Mouse (Mus musculus): ENCODE results near the gene 2810459M11Rik. TPM values are rescaled to one million over a fixed set of nuclear protein-coding genes. Genes with fewer than 3 reads are reported as not detected.
"Not testable (repeated sequence)": the region's sequence is repeated elsewhere in the genome, so short reads cannot be mapped to it uniquely, and the experiment has no call there.

The 2810459M11Rik gene
- 1 to 10 TPM; 8.9 to 9.8 TPM for total RNA-seq (2021)
- long read RNA-seq, experiment 1, transcript 2810459M11Rik-201 (3 exons, 1,225 nt) = major isoform, 12 of 18 reads
- long read RNA-seq, experiment 1, transcript 2810459M11Rik-202 (3 exons, 3,331 nt) = minor isoform, 5 of 18 reads
- long read RNA-seq, experiment 1, partial matches to known transcripts = 0 of 18 reads
- long read RNA-seq, experiment 1, other reads (novel, unspliced or antisense) = 1 of 18 reads
- long read RNA-seq, experiment 2, transcript 2810459M11Rik-202 (3 exons, 3,331 nt) = minor isoform, 6 of 24 reads
- long read RNA-seq, experiment 2, transcript 2810459M11Rik-201 (3 exons, 1,225 nt) = major isoform, 16 of 24 reads
- long read RNA-seq, experiment 2, partial matches to known transcripts = 0 of 24 reads
- long read RNA-seq, experiment 2, other reads (novel, unspliced or antisense) = 2 of 24 reads

- peak in 1 of 2 experiments; percentile 38 for DNase-seq (ENCODE audit: low spot score in 2 of 2)
These were observed at the start of gene 2810459M11Rik for GRCm38 (mm10) chr1:86045848-86046805. Gene 2810459M11Rik, plus strand, starts transcription at chr1:86045863.

DNA sequence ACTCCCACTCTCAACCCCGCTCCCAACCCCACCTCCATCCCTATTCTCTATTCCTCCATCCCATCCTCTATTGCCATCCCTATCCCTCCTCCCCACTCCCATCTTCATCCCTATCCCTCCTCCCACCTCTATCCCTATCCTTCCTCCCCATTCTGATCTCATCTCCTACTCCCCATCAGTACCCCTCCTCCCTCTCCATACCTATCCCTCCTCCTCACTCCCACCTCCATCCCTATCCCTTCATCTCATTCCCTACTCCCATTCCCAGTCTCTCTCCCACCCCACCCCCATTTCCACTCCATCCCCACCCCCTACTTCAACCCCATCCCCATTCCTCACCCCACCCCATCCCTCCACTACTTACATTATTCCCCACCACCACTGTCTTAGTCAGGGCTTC lies 48.4 kb upstream of the 2810459M11Rik start:
- no peak for DNase-seq (ENCODE audit: low spot score in 2 of 2)

DNA sequence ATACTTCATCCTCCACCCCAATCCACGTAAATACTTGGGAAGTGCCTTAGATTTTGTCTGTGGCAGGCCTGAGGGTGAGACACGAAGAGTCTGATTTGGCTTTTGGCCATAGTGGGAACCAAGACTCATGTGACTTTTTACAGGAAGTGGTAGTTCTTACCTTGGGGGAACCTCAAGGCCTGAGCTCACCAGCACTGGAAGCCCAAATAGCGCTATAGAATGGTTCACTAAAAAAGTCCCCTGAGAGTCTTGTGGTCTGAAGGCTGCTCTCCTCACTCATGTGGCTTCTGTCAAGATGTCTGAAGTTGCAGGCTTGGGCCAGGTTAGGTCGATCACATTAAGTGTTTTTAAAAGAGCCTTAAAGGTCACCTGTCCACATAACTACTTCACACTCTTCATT lies 47.7 kb upstream of the 2810459M11Rik start:
- DNase-seq (ENCODE audit: low spot score in 2 of 2) = no peak

DNA sequence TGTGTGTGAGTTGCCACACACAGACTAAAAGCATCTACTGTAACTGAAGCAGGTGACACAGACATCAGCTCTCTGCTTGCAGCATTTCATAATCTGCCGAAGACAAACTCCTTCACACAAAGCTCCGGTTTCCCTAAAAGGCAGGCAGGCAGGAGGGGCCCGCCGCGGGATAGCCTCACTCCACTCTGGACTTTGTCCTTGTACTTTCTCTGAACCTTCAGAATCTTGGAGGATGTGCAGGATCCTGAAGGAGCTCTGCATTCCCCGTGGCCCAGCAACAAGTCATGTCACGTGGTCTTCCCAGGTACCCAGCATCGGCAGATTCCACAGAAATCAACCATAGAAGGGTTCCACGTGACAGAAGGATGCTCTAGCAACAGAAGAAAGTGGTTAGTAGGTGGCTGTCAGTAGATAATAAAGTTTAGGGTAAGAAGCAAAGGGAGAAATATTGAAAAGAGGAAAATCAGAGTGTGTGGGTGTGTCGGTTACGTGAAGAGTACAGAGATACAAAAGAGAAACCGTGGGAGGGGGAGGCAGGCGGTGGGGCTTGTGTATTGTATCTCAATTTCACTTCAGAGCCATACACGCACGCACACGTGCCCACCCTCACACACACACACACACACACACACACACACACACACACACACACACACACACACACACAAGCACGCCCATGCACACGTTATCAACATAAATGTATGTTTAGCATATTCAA lies 45.7 kb upstream of the 2810459M11Rik start:
- DNase-seq (ENCODE audit: low spot score in 2 of 2) = no peak

DNA sequence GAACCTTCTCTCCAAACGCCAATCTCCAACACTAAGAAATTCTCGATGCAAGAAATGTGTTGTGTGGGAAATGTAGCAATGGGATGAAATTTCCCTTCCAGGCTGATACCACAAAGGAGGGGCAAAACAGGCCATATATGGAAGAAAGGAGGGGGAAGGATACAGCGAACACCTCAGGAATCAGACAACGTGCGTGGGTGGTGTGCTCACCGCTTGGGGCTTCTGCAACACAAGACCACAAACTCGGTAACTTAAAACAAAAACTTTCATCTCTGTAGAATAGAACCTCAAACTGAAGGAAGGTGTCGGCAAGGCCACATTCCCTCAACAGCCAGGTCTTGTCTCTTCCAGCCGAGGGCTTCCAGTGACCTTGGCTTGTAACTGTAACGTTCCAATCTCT lies 40.1 kb upstream of the 2810459M11Rik start:
- DNase-seq (ENCODE audit: low spot score in 2 of 2) = no peak

GRCm38 (mm10) chr1:86006040-86006439 lies 39.6 kb upstream of the 2810459M11Rik start:
- DNase-seq (ENCODE audit: low spot score in 2 of 2) = no peak

DNA sequence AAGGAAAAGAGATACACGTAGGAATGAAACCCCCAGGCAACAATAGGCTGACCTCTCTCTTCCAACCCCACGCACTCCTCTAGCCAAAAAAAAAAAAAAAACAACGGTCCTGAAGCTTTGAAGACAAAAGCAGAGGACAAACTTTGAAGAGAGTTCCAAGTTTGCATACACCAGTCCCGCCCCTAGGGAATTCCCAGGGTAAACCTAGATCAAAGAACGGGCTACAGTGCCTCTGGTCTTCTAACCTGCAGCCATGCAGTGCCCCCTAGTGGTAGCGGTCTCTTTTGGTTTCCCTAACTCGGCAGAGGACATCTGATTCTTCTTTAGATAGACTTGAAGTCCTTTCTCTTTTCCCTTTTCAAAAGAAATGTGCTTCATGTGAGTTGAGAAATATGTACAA lies 37.9 kb upstream of the 2810459M11Rik start:
- DNase-seq (ENCODE audit: low spot score in 2 of 2) = peak; percentile 87 to 94

DNA sequence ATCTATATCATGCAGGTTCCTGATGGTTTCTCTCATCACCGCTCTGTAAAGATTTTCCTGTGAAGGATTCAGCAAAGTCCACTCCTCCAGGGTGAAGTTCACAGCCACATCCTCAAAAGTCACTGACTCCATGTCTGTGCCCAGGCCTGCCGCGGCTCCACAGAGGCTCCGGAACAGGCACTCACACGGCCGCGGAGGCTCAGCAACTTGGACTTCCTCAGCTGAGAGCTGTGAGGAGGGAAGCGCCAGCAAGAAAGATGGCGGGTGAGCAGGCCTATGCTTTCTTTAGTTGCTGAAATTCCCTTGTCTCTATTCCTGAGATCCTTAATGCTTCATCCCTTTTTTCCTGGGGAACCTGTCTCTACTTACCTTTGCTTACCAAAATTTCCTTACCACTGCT lies 29.9 kb upstream of the 2810459M11Rik start:
- not testable (repeated sequence) for DNase-seq (ENCODE audit: low spot score in 2 of 2)

DNA sequence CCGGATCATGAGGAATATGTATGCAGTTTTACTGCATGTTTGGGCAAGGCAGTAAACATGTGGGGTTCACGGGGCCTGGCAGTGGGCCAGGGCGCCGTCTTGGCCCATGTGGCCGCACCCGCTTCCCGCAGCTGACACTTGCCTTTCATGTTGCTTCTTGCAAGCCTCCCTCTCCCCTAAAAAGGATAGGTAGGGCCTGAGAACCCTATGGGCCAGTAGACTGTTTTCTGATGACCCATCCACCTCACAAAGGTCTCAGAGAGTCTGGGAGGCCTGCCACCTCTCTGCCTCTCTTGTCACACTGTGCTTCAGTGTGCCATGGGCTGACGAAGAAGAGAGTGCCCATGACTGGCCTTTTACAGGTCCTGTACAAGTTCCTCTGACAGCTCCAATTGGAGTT lies 29.1 kb upstream of the 2810459M11Rik start, which contains the start of gene Spata3:
Spata3 (plus strand) TSS at position 301 of the 400 bp plus-strand sequence.
- no peak for DNase-seq (ENCODE audit: low spot score in 2 of 2)

DNA sequence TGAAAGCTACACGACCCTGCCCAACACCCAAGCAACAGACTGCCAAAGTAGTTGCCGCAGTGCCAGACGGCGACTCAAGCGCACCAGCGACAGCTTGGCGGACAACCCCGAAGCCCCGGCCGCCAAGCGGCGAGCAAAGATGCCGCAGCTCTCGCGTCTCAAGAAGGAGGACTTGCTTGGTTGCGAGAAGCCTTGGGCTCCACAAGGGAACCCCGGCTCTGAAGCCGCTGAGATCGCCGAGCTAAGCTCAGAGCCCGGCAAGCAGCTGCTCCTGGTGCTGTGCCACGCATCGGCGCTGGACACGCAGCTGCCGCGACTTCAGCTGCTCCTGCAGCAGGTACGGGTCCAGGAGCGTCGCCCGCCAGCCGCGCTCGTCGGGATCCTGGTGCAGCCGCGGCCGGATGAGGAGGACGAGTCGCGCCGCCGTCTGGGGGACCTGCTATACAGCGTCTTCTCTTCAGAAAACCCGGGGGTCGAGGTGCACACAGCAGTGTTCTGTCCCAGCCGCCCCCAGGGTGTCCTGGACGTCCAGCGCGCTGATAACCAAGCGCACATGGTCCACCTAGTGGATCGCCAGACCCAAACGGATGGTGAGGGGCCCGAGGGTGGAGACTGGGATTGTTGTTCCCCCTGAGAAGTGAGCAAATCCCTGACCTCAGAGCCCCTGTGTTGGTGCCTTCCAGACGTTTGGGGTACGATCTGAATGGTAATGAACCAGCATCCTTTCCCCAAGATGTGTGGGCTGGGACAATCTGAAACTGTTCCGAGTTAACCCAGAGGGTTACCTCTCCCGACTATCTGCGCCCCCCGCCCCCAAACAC lies 27.2 kb upstream of the 2810459M11Rik start:
- peak; percentile 78 to 79 for DNase-seq (ENCODE audit: low spot score in 2 of 2)

- no peak for DNase-seq (ENCODE audit: low spot score in 2 of 2)
These were observed 24.2 kb upstream of the 2810459M11Rik start for GRCm38 (mm10) chr1:86021365-86021989.

DNA sequence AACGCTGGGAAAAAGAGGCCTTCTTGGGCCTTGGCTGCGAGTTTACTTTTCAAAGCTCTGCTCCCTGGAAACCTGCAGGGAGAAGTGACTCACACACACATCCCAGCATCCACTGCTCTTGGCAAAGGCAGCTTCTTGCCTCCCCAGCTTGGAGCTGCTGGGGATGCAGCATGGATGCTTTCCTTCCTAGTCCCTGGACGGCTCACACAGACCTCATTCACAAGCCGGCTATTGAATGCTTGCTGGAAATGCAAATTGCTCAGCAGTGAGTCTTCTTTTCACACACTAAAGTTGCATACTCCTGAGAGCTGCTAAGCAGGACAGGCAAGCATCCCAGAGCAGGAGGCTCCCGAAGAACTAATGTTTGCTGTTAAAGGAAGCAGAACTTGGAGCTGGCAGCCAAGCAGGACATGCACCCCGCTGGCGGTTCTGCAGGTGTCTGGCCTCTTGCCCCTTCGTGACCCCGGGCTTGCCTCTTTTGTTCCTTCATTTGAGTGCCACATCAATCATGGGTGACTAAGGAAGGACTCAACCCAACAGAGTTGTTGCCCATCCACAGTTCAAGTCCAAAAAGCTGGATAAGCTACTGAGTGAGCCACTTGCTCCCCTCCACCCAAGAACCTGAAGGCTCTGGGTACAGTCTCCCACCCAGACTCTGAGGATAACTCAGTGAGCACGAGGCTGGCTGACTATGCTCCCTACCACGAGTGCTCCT lies 13.2 kb upstream of the 2810459M11Rik start:
- DNase-seq (ENCODE audit: low spot score in 2 of 2) = peak; percentile 50 to 83

GRCm38 (mm10) chr1:86038191-86038951 lies 7.3 kb upstream of the 2810459M11Rik start:
- no peak for DNase-seq (ENCODE audit: low spot score in 2 of 2)

DNA sequence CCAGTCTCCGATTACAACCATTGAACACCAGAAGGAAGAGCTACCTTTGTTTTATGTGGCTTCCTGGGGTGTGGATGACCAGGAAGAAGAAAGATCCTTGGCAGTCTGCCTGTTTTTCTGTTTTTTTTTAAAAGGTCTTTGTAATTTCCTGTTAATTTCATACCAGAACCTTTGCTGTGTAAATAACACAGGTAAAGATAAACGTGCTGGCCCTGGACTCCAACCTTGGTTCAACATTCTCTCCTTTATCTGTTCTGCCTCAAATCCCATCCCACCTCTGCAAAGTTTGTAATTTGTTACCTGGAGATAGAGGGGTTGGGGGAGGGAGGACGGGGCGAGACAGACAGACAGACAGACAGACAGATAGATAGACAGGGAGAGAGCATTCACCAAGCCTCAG lies 5.5 kb upstream of the 2810459M11Rik start:
- no peak for DNase-seq (ENCODE audit: low spot score in 2 of 2)

DNA sequence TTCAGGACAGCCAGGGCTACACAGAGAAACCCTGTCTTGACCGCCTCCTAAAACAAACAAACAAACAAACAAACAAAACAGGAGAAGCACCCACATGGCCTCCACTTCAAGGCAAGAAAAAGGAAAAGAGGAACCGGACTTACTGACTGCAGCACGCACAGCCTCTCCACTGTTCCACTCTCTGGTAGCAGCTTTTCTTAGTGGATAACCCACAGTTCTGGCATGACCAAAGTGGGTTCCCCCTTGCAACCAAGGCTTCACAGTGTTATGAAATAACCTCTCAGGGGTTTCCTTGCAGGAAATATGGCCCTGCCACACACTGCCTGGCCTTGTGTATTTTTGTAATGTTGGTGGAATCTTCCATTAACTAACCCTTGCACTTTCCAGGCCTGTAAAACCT lies 4.8 kb upstream of the 2810459M11Rik start:
- DNase-seq (ENCODE audit: low spot score in 2 of 2) = no peak

DNA sequence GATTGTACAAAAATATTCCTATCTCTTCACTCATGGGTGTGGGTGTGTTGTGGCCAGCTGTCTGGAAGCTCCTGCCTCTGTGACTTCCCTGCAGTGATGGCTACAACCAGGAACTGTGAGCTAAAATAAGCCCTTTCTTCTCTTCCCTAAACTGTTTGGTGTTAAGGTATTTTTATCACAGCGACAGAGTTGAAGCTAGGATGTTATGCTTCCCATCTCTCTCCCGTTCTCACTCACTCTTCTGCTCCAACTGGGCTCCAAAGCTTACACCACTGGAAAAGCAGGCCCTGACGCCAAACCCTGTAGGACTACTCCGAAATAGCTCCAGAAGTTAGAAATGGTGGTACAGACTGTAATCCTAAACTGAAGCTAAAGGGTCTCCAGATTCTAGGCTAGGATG lies 607 bp upstream of the 2810459M11Rik start:
- DNase-seq (ENCODE audit: low spot score in 2 of 2) = no peak

DNA sequence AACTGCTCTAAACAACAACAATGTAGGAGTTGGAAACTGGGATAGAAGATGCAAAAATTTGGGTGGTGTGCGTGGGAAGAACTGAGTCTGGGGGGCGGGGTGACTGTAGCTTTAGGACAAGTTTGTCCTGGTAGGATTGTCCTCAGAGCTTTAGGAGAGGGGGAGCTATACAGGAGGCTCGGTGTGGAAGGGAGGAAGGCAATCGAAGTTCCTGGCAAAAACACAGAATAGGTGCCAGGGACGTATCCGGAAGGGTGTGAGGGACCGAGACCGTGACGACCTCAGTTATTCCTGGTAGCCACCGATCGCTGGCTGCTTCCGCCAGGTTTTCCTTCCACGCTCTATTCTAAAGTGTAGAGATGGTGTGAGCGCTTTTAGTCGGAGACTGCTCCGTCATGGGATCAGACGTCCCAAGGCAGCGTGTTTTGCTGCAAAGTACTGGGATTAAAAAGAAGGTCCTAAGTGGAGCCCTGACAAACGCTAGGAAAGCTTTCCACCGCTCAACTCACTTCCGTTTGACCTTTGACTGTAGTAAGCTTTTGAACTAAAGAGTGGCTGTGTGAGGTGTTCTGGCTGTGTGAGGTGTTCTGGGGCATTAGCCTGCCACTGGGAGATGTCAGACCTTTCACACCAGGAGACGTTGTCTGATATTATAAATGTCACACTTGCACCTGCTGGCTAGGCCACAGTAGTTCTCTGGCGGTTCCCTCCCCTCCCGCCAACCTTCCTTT lies 1.3 kb downstream of the 2810459M11Rik start:
- DNase-seq (ENCODE audit: low spot score in 2 of 2) = no peak

DNA sequence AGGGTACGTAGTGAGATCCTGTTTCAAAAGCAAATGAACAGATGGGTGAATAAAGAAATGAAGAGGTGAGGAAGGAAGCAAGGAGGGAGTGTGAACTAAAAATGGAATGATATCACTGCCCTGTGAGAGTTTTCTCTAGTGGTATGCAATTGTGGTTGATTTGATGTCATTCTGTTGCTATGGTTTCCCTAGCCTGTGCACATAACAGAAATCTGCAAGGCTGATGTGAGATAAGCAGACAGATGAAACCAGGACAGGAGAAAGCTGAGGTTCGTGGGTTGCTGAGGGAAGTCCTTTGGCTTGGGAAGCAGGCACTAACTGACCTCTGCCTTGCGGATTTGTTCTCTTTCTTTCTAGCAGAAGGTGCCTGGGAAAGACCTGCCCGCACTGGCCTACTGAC lies 2.6 kb downstream of the 2810459M11Rik start:
- DNase-seq (ENCODE audit: low spot score in 2 of 2) = no peak
